In genomic region chr9:98130849-98131248, GRCm38 (mm10) we compare ENCODE assay signal across 11 mouse cellular contexts.
A peak's percentile ranks its signal among the peaks of the same experiment; 100 is the strongest.
DNase-seq lines count a peak whose midpoint lies in the region; ATAC-seq and TF ChIP-seq lines count a peak whose summit lies in the region.
"Had no signal": no experiment of that assay in that cellular context is flagged by ENCODE, and none has a peak within 500 bp of the region (broad histone marks: within the 10 kb centered on the region; RNA-seq: fewer than 3 reads in every experiment).

No protein-coding gene starts in this region.

- no peaks in the 10 kb centered on the region for H3K4me1 ChIP-seq in midbrain, embryonic 13.5 days (replicated peaks)
- peaks cover 5% of the 10 kb centered on the region for H3K4me1 ChIP-seq in midbrain, embryonic 10.5 days
- no peaks in the 10 kb centered on the region for H3K4me1 ChIP-seq in forebrain, postnatal 0 days (ENCODE audit: insufficient read depth)
- H3K4me1 ChIP-seq: megakaryocyte, embryonic 14.5 days had no signal

- no peaks in the 10 kb centered on the region for H3K9me3 ChIP-seq in midbrain, embryonic 13.5 days
- no peaks in the 10 kb centered on the region for H3K9me3 ChIP-seq in midbrain, embryonic 10.5 days (replicated peaks)
- no peaks in the 10 kb centered on the region for H3K9me3 ChIP-seq in forebrain, postnatal 0 days (ENCODE audit: low read length)

- H3K9ac ChIP-seq in midbrain, embryonic 13.5 days (replicated peaks), result no peak overlapping the region
- no peak overlapping the region for H3K9ac ChIP-seq in forebrain, postnatal 0 days

- H3K27me3 ChIP-seq in midbrain, embryonic 13.5 days, result no peaks in the 10 kb centered on the region
- H3K27me3 ChIP-seq in midbrain, embryonic 10.5 days (ENCODE audit: low read depth, poor library complexity, severe bottlenecking), result no peaks in the 10 kb centered on the region
- H3K27me3 ChIP-seq in forebrain, postnatal 0 days (ENCODE audit: insufficient read depth, low read length), result no peaks in the 10 kb centered on the region
- H3K27me3 ChIP-seq: megakaryocyte, embryonic 14.5 days had no signal

- 0 out of 2 replicates have a peak, but pooled peaks have one; percentile 43 for ATAC-seq in midbrain, embryonic 13.5 days
- peak; percentile 96 for ATAC-seq in forebrain, postnatal 0 days
- ATAC-seq in monocyte, adult 5-6 weeks (replicated peaks; ENCODE audit: insufficient number of reproducible peaks, low FRiP score, low TSS enrichment, poor library complexity, severe bottlenecking), result no peak

- peak; percentile 47 for TF ChIP-seq CTCF in forebrain, postnatal 0 days (IDR thresholded peaks at IDR 0.05; ENCODE audit: low read depth)

- DNase-seq in midbrain, embryonic 10.5 days (ENCODE audit: low spot score), result no peak
- peak; percentile 85 for DNase-seq in forebrain, postnatal 0 days
- DNase-seq in layer of hippocampus, postnatal 36 days, result peak; percentile 76 to 81
- peak; percentile 75 to 83 for DNase-seq in right cerebral cortex, postnatal 36 days (ENCODE audit: low spot score in 2 of 2)
- DNase-seq in kidney, postnatal 14 days, result no peak
- no peak for DNase-seq in testis, postnatal 14 days (ENCODE audit: low spot score)
- DNase-seq: kidney, postnatal 36 days; thymus, postnatal 36 days had no signal

- 71% methylated on average over 5 of the region's 5 CpGs for WGBS in midbrain, embryonic 13.5 days
- WGBS in midbrain, embryonic 10.5 days, result 87% methylated on average over 5 of the region's 5 CpGs
- 53% methylated on average over 5 of the region's 5 CpGs for whole genome bisulfite sequencing in forebrain, postnatal 0 days

- no peaks in the 10 kb centered on the region for H3K36me3 ChIP-seq in midbrain, embryonic 13.5 days
- no peaks in the 10 kb centered on the region for H3K36me3 ChIP-seq in midbrain, embryonic 10.5 days
- no peaks in the 10 kb centered on the region for H3K36me3 ChIP-seq in forebrain, postnatal 0 days (ENCODE audit: insufficient read depth)

- H3K4me2 ChIP-seq in midbrain, embryonic 13.5 days (replicated peaks), result no peak overlapping the region
- no peak overlapping the region for H3K4me2 ChIP-seq in forebrain, postnatal 0 days (ENCODE audit: low read depth)

- no peak overlapping the region for H3K27ac ChIP-seq in midbrain, embryonic 13.5 days
- no peak overlapping the region for H3K27ac ChIP-seq in midbrain, embryonic 10.5 days (replicated peaks)
- peak overlapping the region; percentile 47; the same call in 1 of the 2 replicates for H3K27ac ChIP-seq in forebrain, postnatal 0 days (ENCODE audit: low read depth, low read length)

- H3K4me3 ChIP-seq in midbrain, embryonic 13.5 days (replicated peaks), result no peak overlapping the region
- no peak overlapping the region for H3K4me3 ChIP-seq in midbrain, embryonic 10.5 days
- H3K4me3 ChIP-seq in forebrain, postnatal 0 days (ENCODE audit: low read depth, low read length), result no peak overlapping the region
- H3K4me3 ChIP-seq: megakaryocyte, embryonic 14.5 days had no signal

Comparison
In these comparisons a context has a peak if more than half of its experiments do, and no peak if none do; other contexts are left out.
1. DNase-seq: peak in forebrain, postnatal 0 days (single experiment), layer of hippocampus, postnatal 36 days (2 of 2) and right cerebral cortex, postnatal 36 days (2 of 2); none in midbrain, embryonic 10.5 days (single experiment), kidney, postnatal 14 days (single experiment) and testis, postnatal 14 days (single experiment).